Mouse (Mus musculus) hindbrain, embryonic 15.5 days (tissue): ENCODE data around the gene Msh6. TPM values are rescaled to one million over a fixed set of nuclear protein-coding genes. Genes with fewer than 3 reads are reported as not detected.
"Not testable (repeated sequence)": the region's sequence is repeated elsewhere in the genome, so short reads cannot be mapped to it uniquely, and the experiment has no call there.

Experiments used
- ATAC-seq: fragments of 200-750 bp; cut with Nextera tagmentation; 2 replicates; pipeline ENCODE4 v1.8.0; 2017; ENCODE audit warnings: low read depth, moderate number of reproducible peaks, moderate TSS enrichment; ENCODE audit not compliant: low FRiP score
- H3K27ac ChIP-seq: fragments of 300-500 bp; sonication (generic); replicated peaks from 2 replicates; pipeline ENCODE4 v1.5.1; 2015; ENCODE audit warnings: mild to moderate bottlenecking, inconsistent platforms
- H3K27me3 ChIP-seq: fragments of 300-500 bp; sonication (generic); 2 replicates; pipeline ENCODE4 v1.6.1; 2015; ENCODE audit warnings: control low read depth, inconsistent platforms
- H3K36me3 ChIP-seq: fragments of 300-500 bp; sonication (generic); 2 replicates; pipeline ENCODE4 v1.6.1; 2015; ENCODE audit warnings: control low read depth, inconsistent platforms
- H3K4me1 ChIP-seq: fragments of 300-500 bp; sonication (generic); replicated peaks from 2 replicates; pipeline ENCODE4 v1.6.1; 2015; ENCODE audit warnings: control low read depth, inconsistent platforms
- H3K4me2 ChIP-seq: fragments of 300-500 bp; sonication (generic); 2 replicates; pipeline ENCODE4 v1.6.1; 2015; ENCODE audit warnings: moderate library complexity, mild to moderate bottlenecking, inconsistent platforms
- H3K4me3 ChIP-seq: fragments of 300-500 bp; sonication (generic); 2 replicates; pipeline ENCODE4 v1.5.1; 2015; ENCODE audit warnings: mild to moderate bottlenecking, inconsistent platforms
- H3K9ac ChIP-seq: fragments of 300-500 bp; sonication (generic); 2 replicates; pipeline ENCODE4 v1.6.1; 2015; ENCODE audit warnings: inconsistent platforms
- H3K9me3 ChIP-seq: fragments of 300-500 bp; sonication (generic); 2 replicates; pipeline ENCODE4 v1.6.1; 2016; ENCODE audit warnings: control low read depth, inconsistent platforms
- WGBS: fragments of 180-500 bp; shearing (Covaris S2); methylation state at CpG from one replicate; pipeline ENCODE4 v1.1.7; 2015; 5-methylcytosine and 5-hydroxymethylcytosine counted together
- polyA plus RNA-seq: library from polyadenylated mRNA; unstranded; fragments of >200 nt; fragmentation: Nextera tagmentation; extraction: Ambion mirVana; gene quantifications from 2 replicates; pipeline ENCODE4 v1.2.1, GENCODE M21; 2015

Msh6 gene
- polyA plus RNA-seq, 1 experiment from 2014 or later = 31.8 TPM

GRCm38 (mm10) chr17:87985916-87986315, 11.1 kb downstream of the Msh6 start:
- H3K36me3 ChIP-seq = peaks cover 70% of the 10 kb centered on the region
- 81% methylated on average over 8 of the region's 8 CpGs for WGBS
- H3K9ac ChIP-seq = no peak overlapping the region
- no peaks in the 10 kb centered on the region for H3K4me1 ChIP-seq
- ATAC-seq = no peak
- H3K27me3 ChIP-seq = no peaks in the 10 kb centered on the region
- no peak overlapping the region for H3K4me3 ChIP-seq
- H3K4me2 ChIP-seq = no peak overlapping the region
- no peak overlapping the region for H3K27ac ChIP-seq
- no peaks in the 10 kb centered on the region for H3K9me3 ChIP-seq

DNA sequence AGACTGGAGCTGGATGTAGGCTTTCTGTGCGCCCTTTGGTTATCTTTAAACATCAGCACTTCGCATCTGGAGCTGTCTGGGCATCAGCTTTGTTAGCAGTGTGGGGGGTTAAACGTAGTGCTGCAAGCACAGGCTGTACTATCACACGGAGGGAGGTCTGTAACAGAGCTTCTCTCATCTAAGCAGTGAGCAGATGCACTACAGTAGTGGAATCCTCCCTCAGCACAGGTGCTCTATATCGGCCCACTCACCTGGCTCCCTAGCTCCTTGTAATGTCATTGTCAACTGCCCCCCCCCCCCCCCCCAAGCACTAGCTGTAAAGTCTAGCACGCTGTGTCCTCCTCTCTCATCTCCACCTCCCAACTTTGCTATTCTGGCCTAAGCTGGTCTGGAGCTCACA, 12.6 kb downstream of the Msh6 start:
- no peaks in the 10 kb centered on the region for H3K9me3 ChIP-seq
- H3K27me3 ChIP-seq = no peaks in the 10 kb centered on the region
- H3K9ac ChIP-seq = no peak overlapping the region
- H3K4me2 ChIP-seq = no peak overlapping the region
- no peak overlapping the region for H3K27ac ChIP-seq
- H3K4me3 ChIP-seq = no peak overlapping the region
- 0 out of 2 replicates have a peak, but pooled peaks have one; percentile 47 for ATAC-seq
- 66% methylated on average over 6 of the region's 6 CpGs for WGBS
- no peaks in the 10 kb centered on the region for H3K4me1 ChIP-seq
- peaks cover 80% of the 10 kb centered on the region for H3K36me3 ChIP-seq

- WGBS = 83% methylated on average over 3 of the region's 3 CpGs
- H3K4me3 ChIP-seq = no peak overlapping the region
- H3K27me3 ChIP-seq = no peaks in the 10 kb centered on the region
- H3K9ac ChIP-seq = no peak overlapping the region
- H3K4me1 ChIP-seq = no peaks in the 10 kb centered on the region
- H3K9me3 ChIP-seq = no peaks in the 10 kb centered on the region
- H3K27ac ChIP-seq = no peak overlapping the region
- H3K4me2 ChIP-seq = no peak overlapping the region
- ATAC-seq = no peak
- peaks cover 80% of the 10 kb centered on the region for H3K36me3 ChIP-seq
These were observed 17.3 kb downstream of the Msh6 start for GRCm38 (mm10) chr17:87992154-87992553.

GRCm38 (mm10) chr17:87993338-87993737, 18.5 kb downstream of the Msh6 start:
- Histone ChIP-seq H3K27ac (no peak overlapping the region), H3K9me3 (no peaks in the 10 kb centered on the region), H3K27me3 (no peaks in the 10 kb centered on the region), H3K9ac (no peak overlapping the region), H3K4me2 (no peak overlapping the region), H3K4me1 (no peaks in the 10 kb centered on the region), H3K4me3 (no peak overlapping the region), H3K36me3 (peaks cover 80% of the 10 kb centered on the region)
- no peak for ATAC-seq
- WGBS = 86% methylated on average over 1 of the region's 1 CpGs

- no peaks in the 10 kb centered on the region for H3K9me3 ChIP-seq
- ATAC-seq = no peak
- H3K9ac ChIP-seq = no peak overlapping the region
- no peak overlapping the region for H3K4me2 ChIP-seq
- no peaks in the 10 kb centered on the region for H3K27me3 ChIP-seq
- no peak overlapping the region for H3K4me3 ChIP-seq
- WGBS = 91% methylated on average over 4 of the region's 4 CpGs
- no peak overlapping the region for H3K27ac ChIP-seq
- H3K4me1 ChIP-seq = no peaks in the 10 kb centered on the region
- H3K36me3 ChIP-seq = peaks cover 79% of the 10 kb centered on the region
These were observed 22.9 kb downstream of the Msh6 start for GRCm38 (mm10) chr17:87997808-87998207.

- no peak overlapping the region for H3K9ac ChIP-seq
- no peaks in the 10 kb centered on the region for H3K27me3 ChIP-seq
- peaks cover 62% of the 10 kb centered on the region for H3K36me3 ChIP-seq
- 96% methylated on average over 1 of the region's 1 CpGs for WGBS
- H3K9me3 ChIP-seq = no peaks in the 10 kb centered on the region
- no peak overlapping the region for H3K4me3 ChIP-seq
- H3K27ac ChIP-seq = no peak overlapping the region
- no peaks in the 10 kb centered on the region for H3K4me1 ChIP-seq
- ATAC-seq = no peak
- H3K4me2 ChIP-seq = no peak overlapping the region
These were observed 30.0 kb downstream of the Msh6 start for GRCm38 (mm10) chr17:88004892-88005291.

DNA sequence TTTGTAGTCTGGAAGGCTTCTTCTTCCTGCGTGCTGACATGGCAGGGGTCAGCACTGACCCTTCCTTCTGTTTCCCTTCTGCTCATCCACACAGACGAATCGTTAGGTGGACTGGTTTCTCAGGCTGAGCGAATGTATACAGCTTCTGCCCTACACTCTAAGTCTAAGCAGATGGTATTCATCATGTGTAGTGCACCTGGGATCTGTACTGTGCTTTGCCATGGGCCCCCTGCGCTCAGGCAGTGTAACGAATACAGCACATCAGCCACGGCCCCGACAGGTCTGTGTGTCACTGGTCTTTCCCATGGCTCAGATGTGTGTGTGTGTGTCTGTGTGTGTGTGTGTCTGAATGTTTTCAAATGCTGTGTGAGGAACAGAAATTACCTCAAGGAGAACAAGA, 32.1 kb downstream of the Msh6 start:
- no peak overlapping the region for H3K9ac ChIP-seq
- WGBS = 80% methylated on average over 8 of the region's 8 CpGs

GRCm38 (mm10) chr17:88014456-88014855, 39.6 kb downstream of the Msh6 start:
- Histone ChIP-seq H3K4me2 (no peak overlapping the region), H3K27ac (no peak overlapping the region), H3K36me3 (peaks cover 43% of the 10 kb centered on the region), H3K4me1 (peaks cover 16% of the 10 kb centered on the region), H3K27me3 (no peaks in the 10 kb centered on the region), H3K9ac (no peak overlapping the region), H3K4me3 (no peak overlapping the region), H3K9me3 (no peaks in the 10 kb centered on the region)
- no peak for ATAC-seq
- 70% methylated on average over 1 of the region's 1 CpGs for WGBS

More for the DNA sequence above, 32.1 kb downstream of the Msh6 start:
- H3K9me3 ChIP-seq = no peaks in the 10 kb centered on the region
- no peak overlapping the region for H3K27ac ChIP-seq
- H3K4me3 ChIP-seq = no peak overlapping the region
- peaks cover 60% of the 10 kb centered on the region for H3K36me3 ChIP-seq
- H3K4me2 ChIP-seq = no peak overlapping the region
- H3K4me1 ChIP-seq = no peaks in the 10 kb centered on the region
- no peaks in the 10 kb centered on the region for H3K27me3 ChIP-seq
- no peak for ATAC-seq

DNA sequence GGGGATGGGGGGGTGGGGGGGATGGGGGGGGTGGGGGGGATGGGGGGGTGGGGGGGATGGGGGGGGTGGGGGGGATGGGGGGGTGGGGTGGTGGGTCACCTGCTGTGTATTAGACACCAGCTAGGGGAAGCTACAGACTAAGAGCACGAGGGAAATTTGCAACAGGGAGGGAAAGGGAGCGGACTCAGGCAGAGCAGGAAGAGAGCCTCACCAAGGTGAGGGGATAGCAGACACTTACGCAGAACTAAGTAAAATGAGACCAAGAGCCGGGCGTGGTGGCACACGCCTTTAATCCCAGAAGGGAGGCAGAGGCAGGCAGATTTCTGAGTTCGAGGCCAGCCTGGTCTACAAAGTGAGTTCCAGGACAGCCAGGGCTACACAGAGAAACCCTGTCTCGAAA, 41.2 kb downstream of the Msh6 start:
- not testable (repeated sequence) for H3K9me3 ChIP-seq, H3K9ac ChIP-seq, H3K4me3 ChIP-seq, H3K4me2 ChIP-seq, H3K27me3 ChIP-seq, ATAC-seq, H3K27ac ChIP-seq
- Histone ChIP-seq H3K36me3 (peaks cover 35% of the 10 kb centered on the region), H3K4me1 (peaks cover 20% of the 10 kb centered on the region)
- 90% methylated on average over 8 of the region's 8 CpGs for WGBS

DNA sequence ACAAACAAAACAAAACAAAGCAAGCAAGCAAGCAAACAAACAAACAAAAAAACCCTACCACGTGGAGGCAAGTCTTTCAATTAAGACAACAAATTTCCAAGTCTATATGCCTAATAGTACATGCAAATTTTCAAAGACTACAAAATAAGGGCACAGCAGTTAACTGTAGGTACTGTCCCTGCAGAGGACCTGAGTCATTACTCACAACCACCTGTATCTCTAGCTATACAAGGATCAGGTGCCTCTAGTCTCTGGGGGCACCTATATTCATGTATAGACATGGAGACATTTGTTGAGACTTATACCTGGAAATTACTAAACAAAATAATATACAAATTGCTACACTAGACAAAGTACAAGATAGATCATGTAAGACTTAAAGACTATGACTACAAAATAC, 49.1 kb downstream of the Msh6 start:
- H3K27ac ChIP-seq = no peak overlapping the region
- no peak overlapping the region for H3K4me3 ChIP-seq
- no peaks in the 10 kb centered on the region for H3K9me3 ChIP-seq
- WGBS = 83% methylated on average over 1 of the region's 1 CpGs
- peaks cover 27% of the 10 kb centered on the region for H3K4me1 ChIP-seq
- no peak overlapping the region for H3K9ac ChIP-seq
- H3K4me2 ChIP-seq = no peak overlapping the region
- H3K27me3 ChIP-seq = no peaks in the 10 kb centered on the region
- no peaks in the 10 kb centered on the region for H3K36me3 ChIP-seq
- no peak for ATAC-seq

DNA sequence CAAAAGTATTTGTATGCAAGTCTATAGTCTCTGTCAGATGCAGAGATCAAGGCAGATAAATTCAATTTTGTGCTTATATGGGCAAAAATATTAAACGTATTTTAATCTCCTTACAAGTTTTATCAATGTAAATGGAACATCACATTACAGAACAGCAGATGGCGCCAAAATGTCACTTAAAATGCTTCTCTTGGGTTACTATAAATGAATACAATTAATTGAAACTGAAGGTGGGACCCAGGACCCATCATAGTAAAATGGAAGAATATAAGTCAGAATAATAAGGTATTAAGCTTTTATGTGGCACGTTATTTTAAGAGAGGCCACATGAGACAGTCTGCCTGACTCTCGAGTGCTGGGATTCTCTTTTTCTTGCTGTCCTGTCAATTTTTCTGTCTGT, 50.4 kb downstream of the Msh6 start:
- 31% methylated on average over 4 of the region's 4 CpGs for WGBS
- Histone ChIP-seq H3K9me3 (no peaks in the 10 kb centered on the region), H3K4me2 (no peak overlapping the region), H3K4me1 (peaks cover 24% of the 10 kb centered on the region; the same call in 1 of the 2 replicates), H3K9ac (no peak overlapping the region), H3K4me3 (no peak overlapping the region), H3K27me3 (no peaks in the 10 kb centered on the region), H3K36me3 (no peaks in the 10 kb centered on the region), H3K27ac (no peak overlapping the region)
- no peak for ATAC-seq

DNA sequence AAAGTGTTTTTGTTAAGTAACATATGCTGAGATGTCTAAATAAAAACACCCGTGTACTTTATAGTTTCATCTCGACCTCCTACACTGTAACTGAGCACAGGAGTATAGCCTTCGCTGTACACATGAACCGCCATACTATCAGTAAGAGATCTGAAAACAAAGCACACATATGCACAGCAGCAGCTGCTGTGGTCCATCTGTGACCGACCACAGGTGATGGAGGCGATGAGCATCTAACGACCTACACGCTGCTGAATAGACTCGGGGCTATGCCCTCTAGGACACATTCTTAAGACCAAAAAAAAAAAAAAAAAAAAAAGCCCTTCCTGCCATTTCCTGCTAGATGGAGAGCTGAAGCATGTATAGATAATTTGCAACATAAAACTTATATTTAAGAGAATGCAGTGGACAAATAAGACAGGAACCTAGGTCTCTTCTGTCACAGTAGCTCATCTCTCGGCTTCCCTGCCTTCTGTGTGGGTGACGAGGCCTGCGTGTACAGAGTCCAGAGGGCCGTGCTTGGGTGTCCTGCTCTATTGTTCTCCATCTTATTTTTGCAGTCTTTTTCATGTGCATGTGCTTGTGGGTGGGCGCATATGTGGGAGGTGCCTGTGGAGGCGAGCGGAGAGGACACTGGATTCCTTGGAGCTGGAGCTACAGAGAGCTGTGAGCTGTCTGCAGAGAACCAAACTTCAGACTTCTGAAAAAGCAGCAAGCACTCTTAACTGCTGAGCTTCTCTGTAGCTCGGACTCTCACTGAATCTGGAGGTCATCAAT, 54.5 kb downstream of the Msh6 start:
- H3K4me3 ChIP-seq = no peak overlapping the region
- no peak overlapping the region for H3K9ac ChIP-seq
- H3K27me3 ChIP-seq = no peaks in the 10 kb centered on the region
- no peaks in the 10 kb centered on the region for H3K36me3 ChIP-seq
- peaks cover 29% of the 10 kb centered on the region for H3K4me1 ChIP-seq
- no peaks in the 10 kb centered on the region for H3K9me3 ChIP-seq
- ATAC-seq = peak; percentile 27; the same call in 1 of the 2 replicates
- WGBS = 73% methylated on average over 17 of the region's 17 CpGs
- H3K27ac ChIP-seq = no peak overlapping the region
- H3K4me2 ChIP-seq = no peak overlapping the region

DNA sequence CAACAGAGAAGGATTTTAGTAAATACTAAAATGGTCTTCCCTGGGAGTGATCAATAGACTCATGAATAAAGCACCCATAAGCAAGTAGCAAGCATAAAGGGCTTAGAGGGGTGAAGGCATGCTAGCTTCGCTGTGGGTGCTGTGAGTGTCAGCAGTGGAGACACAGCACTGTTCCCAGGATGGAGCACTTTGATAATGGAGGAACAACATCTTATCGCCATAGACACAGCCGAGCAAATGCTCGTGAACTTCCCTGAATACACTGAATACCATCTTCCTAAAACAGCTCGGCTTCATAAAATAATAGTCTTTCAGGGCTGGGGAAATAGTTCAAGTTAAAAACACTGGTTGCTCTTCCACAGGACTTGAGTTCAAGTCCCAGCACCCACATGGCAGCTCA, 56.9 kb downstream of the Msh6 start:
- Histone ChIP-seq H3K27ac (no peak overlapping the region), H3K36me3 (no peaks in the 10 kb centered on the region), H3K9me3 (no peaks in the 10 kb centered on the region), H3K4me3 (no peak overlapping the region), H3K27me3 (no peaks in the 10 kb centered on the region), H3K9ac (no peak overlapping the region), H3K4me1 (peaks cover 15% of the 10 kb centered on the region; the same call in 1 of the 2 replicates), H3K4me2 (no peak overlapping the region)
- ATAC-seq = no peak
- WGBS = 89% methylated on average over 5 of the region's 5 CpGs
